Mouse (Mus musculus): ENCODE results near the gene Dzip1l. TPM values are rescaled to one million over a fixed set of nuclear protein-coding genes. Genes with fewer than 3 reads are reported as not detected.

Dzip1l gene
- polyA plus RNA-seq, 1 experiment from 2014 or later = 26.7 TPM

GRCm38 (mm10) chr9:99690386-99690785 is 61.1 kb downstream of the Dzip1l start:
- Histone ChIP-seq H3K9ac (replicated peaks) (no peak overlapping the region), H3K27me3 (no peaks in the 10 kb centered on the region), H3K27ac (no peak overlapping the region), H3K4me3 (replicated peaks) (no peak overlapping the region), H3K9me3 (no peaks in the 10 kb centered on the region), H3K36me3 (no peaks in the 10 kb centered on the region), H3K4me1 (replicated peaks) (no peaks in the 10 kb centered on the region), H3K4me2 (no peak overlapping the region)
- ATAC-seq (ENCODE audit: insufficient number of reproducible peaks, insufficient read depth, low FRiP score, low TSS enrichment, low read depth) = no peak
- 70% methylated on average over 7 of the region's 7 CpGs for WGBS

- H3K9me3 ChIP-seq = no peaks in the 10 kb centered on the region
- no peaks in the 10 kb centered on the region for H3K36me3 ChIP-seq
- H3K4me3 ChIP-seq (replicated peaks) = no peak overlapping the region
- no peak overlapping the region for H3K27ac ChIP-seq
- H3K4me2 ChIP-seq = no peak overlapping the region
- H3K4me1 ChIP-seq (replicated peaks) = no peaks in the 10 kb centered on the region
- WGBS = 64% methylated on average over 7 of the region's 7 CpGs
- H3K27me3 ChIP-seq = no peaks in the 10 kb centered on the region
- no peak overlapping the region for H3K9ac ChIP-seq (replicated peaks)
- no peak for ATAC-seq (ENCODE audit: insufficient number of reproducible peaks, insufficient read depth, low FRiP score, low TSS enrichment, low read depth)
These were observed 65.7 kb downstream of the Dzip1l start for GRCm38 (mm10) chr9:99694961-99695360.

- no peak overlapping the region for H3K9ac ChIP-seq (replicated peaks)
- no peaks in the 10 kb centered on the region for H3K4me1 ChIP-seq (replicated peaks)
- ATAC-seq (ENCODE audit: insufficient number of reproducible peaks, insufficient read depth, low FRiP score, low TSS enrichment, low read depth) = no peak
- 89% methylated on average over 2 of the region's 2 CpGs for WGBS
- H3K4me3 ChIP-seq (replicated peaks) = no peak overlapping the region
- H3K4me2 ChIP-seq = no peak overlapping the region
- no peaks in the 10 kb centered on the region for H3K27me3 ChIP-seq
- no peaks in the 10 kb centered on the region for H3K36me3 ChIP-seq
- H3K27ac ChIP-seq = no peak overlapping the region
- no peaks in the 10 kb centered on the region for H3K9me3 ChIP-seq
These were observed 70.6 kb downstream of the Dzip1l start for GRCm38 (mm10) chr9:99699752-99700389.

GRCm38 (mm10) chr9:99701187-99701586 is 71.9 kb downstream of the Dzip1l start:
- H3K9me3 ChIP-seq = no peaks in the 10 kb centered on the region
- no peak overlapping the region for H3K4me2 ChIP-seq
- H3K9ac ChIP-seq (replicated peaks) = no peak overlapping the region
- no peak overlapping the region for H3K4me3 ChIP-seq (replicated peaks)
- H3K27me3 ChIP-seq = no peaks in the 10 kb centered on the region
- no peaks in the 10 kb centered on the region for H3K4me1 ChIP-seq (replicated peaks)
- 89% methylated on average over 2 of the region's 2 CpGs for WGBS
- ATAC-seq (ENCODE audit: insufficient number of reproducible peaks, insufficient read depth, low FRiP score, low TSS enrichment, low read depth) = no peak
- no peak overlapping the region for H3K27ac ChIP-seq
- no peaks in the 10 kb centered on the region for H3K36me3 ChIP-seq

GRCm38 (mm10) chr9:99702215-99702614 is 72.9 kb downstream of the Dzip1l start:
- Histone ChIP-seq H3K4me3 (replicated peaks) (no peak overlapping the region), H3K27me3 (no peaks in the 10 kb centered on the region), H3K36me3 (no peaks in the 10 kb centered on the region), H3K9ac (replicated peaks) (no peak overlapping the region), H3K4me2 (no peak overlapping the region), H3K4me1 (replicated peaks) (no peaks in the 10 kb centered on the region), H3K27ac (no peak overlapping the region), H3K9me3 (no peaks in the 10 kb centered on the region)
- no peak for ATAC-seq (ENCODE audit: insufficient number of reproducible peaks, insufficient read depth, low FRiP score, low TSS enrichment, low read depth)
- 84% methylated on average over 6 of the region's 6 CpGs for WGBS

- H3K9me3 ChIP-seq = no peaks in the 10 kb centered on the region
- H3K9ac ChIP-seq (replicated peaks) = no peak overlapping the region
- 80% methylated on average over 6 of the region's 6 CpGs for WGBS
- no peak overlapping the region for H3K27ac ChIP-seq
- no peaks in the 10 kb centered on the region for H3K36me3 ChIP-seq
- H3K4me2 ChIP-seq = no peak overlapping the region
- no peaks in the 10 kb centered on the region for H3K27me3 ChIP-seq
- H3K4me3 ChIP-seq (replicated peaks) = no peak overlapping the region
- H3K4me1 ChIP-seq (replicated peaks) = no peaks in the 10 kb centered on the region
- ATAC-seq (ENCODE audit: insufficient number of reproducible peaks, insufficient read depth, low FRiP score, low TSS enrichment, low read depth) = no peak
These were observed 74.4 kb downstream of the Dzip1l start for GRCm38 (mm10) chr9:99703711-99704110.

- Histone ChIP-seq H3K9me3 (no peaks in the 10 kb centered on the region), H3K9ac (replicated peaks) (no peak overlapping the region), H3K27ac (no peak overlapping the region), H3K4me1 (replicated peaks) (no peaks in the 10 kb centered on the region), H3K27me3 (no peaks in the 10 kb centered on the region), H3K4me2 (no peak overlapping the region), H3K4me3 (replicated peaks) (no peak overlapping the region), H3K36me3 (no peaks in the 10 kb centered on the region)
- 87% methylated on average over 6 of the region's 6 CpGs for WGBS
- ATAC-seq (ENCODE audit: insufficient number of reproducible peaks, insufficient read depth, low FRiP score, low TSS enrichment, low read depth) = no peak
These were observed 77.0 kb downstream of the Dzip1l start for GRCm38 (mm10) chr9:99706264-99706663.

- Histone ChIP-seq H3K9ac (replicated peaks) (no peak overlapping the region), H3K36me3 (no peaks in the 10 kb centered on the region), H3K27ac (no peak overlapping the region), H3K9me3 (no peaks in the 10 kb centered on the region), H3K4me1 (replicated peaks) (no peaks in the 10 kb centered on the region), H3K4me2 (no peak overlapping the region), H3K27me3 (no peaks in the 10 kb centered on the region), H3K4me3 (replicated peaks) (no peak overlapping the region)
- WGBS = 72% methylated on average over 11 of the region's 11 CpGs
- ATAC-seq (ENCODE audit: insufficient number of reproducible peaks, insufficient read depth, low FRiP score, low TSS enrichment, low read depth) = no peak
These were observed 78.3 kb downstream of the Dzip1l start for GRCm38 (mm10) chr9:99707425-99708126.

- H3K4me3 ChIP-seq (replicated peaks) = no peak overlapping the region
- no peak overlapping the region for H3K4me2 ChIP-seq
- no peak overlapping the region for H3K9ac ChIP-seq (replicated peaks)
- no peaks in the 10 kb centered on the region for H3K27me3 ChIP-seq
- no peaks in the 10 kb centered on the region for H3K9me3 ChIP-seq
- 89% methylated on average over 22 of the region's 22 CpGs for WGBS
- no peak for ATAC-seq (ENCODE audit: insufficient number of reproducible peaks, insufficient read depth, low FRiP score, low TSS enrichment, low read depth)
- H3K4me1 ChIP-seq (replicated peaks) = no peaks in the 10 kb centered on the region
- H3K27ac ChIP-seq = no peak overlapping the region
- no peaks in the 10 kb centered on the region for H3K36me3 ChIP-seq
These were observed 80.4 kb downstream of the Dzip1l start for GRCm38 (mm10) chr9:99709588-99710248.

GRCm38 (mm10) chr9:99710297-99710696 is 81.0 kb downstream of the Dzip1l start:
- Histone ChIP-seq H3K4me3 (replicated peaks) (no peak overlapping the region), H3K4me2 (no peak overlapping the region), H3K27me3 (no peaks in the 10 kb centered on the region), H3K9me3 (no peaks in the 10 kb centered on the region), H3K4me1 (replicated peaks) (no peaks in the 10 kb centered on the region), H3K9ac (replicated peaks) (no peak overlapping the region), H3K36me3 (no peaks in the 10 kb centered on the region), H3K27ac (no peak overlapping the region)
- ATAC-seq (ENCODE audit: insufficient number of reproducible peaks, insufficient read depth, low FRiP score, low TSS enrichment, low read depth) = no peak
- WGBS = 86% methylated on average over 4 of the region's 4 CpGs

GRCm38 (mm10) chr9:99717134-99717533 is 87.8 kb downstream of the Dzip1l start, which contains the start of gene Cldn18:
Gene Cldn18 (minus strand): TSS chr9:99717267.
- Histone ChIP-seq H3K27ac (no peak within 1 kb of the TSS), H3K4me1 (replicated peaks) (no peaks in the 10 kb centered on the region), H3K9ac (replicated peaks) (no peak within 1 kb of the TSS), H3K9me3 (no peaks in the 10 kb centered on the region), H3K27me3 (no peaks in the 10 kb centered on the region), H3K4me3 (replicated peaks) (no peak within 1 kb of the TSS), H3K36me3 (no peaks in the 10 kb centered on the region), H3K4me2 (no peak within 1 kb of the TSS)
- no peak for ATAC-seq (ENCODE audit: insufficient number of reproducible peaks, insufficient read depth, low FRiP score, low TSS enrichment, low read depth)
- 89% methylated on average over 14 of the region's 14 CpGs for WGBS

All from limb, embryonic 12.5 days (tissue).